ENCODE assay signal across 28 mouse cellular contexts in genomic region chr16:88572904-88573404, GRCm38 (mm10). TPM values are rescaled to one million over a fixed set of nuclear protein-coding genes. Genes with fewer than 3 reads are reported as not detected.
DNase-seq lines count a peak whose midpoint lies in the region; ATAC-seq and TF ChIP-seq lines count a peak whose summit lies in the region.
"Had no signal": no experiment of that assay in that cellular context is flagged by ENCODE, and none has a peak within 500 bp of the region (broad histone marks: within the 10 kb centered on the region; RNA-seq: fewer than 3 reads in every experiment).

No protein-coding gene starts in this region.

- H3K27ac ChIP-seq in kidney, adult 2 months (ENCODE audit: insufficient read depth, low read depth, low read length): no peak overlapping the region; the same call in 1 of the 2 replicates
- peak overlapping the region; percentile 37; the same call in 1 of the 2 replicates for H3K27ac ChIP-seq in kidney, embryonic 14.5 days (ENCODE audit: low read depth, low read length)
- H3K27ac ChIP-seq in kidney, postnatal 0 days: peak overlapping the region; percentile 11; the same call in 1 of the 2 replicates
- H3K27ac ChIP-seq: embryonic facial prominence, embryonic 12.5 days; forebrain, embryonic 12.5 days; forebrain, embryonic 15.5 days; heart, embryonic 13.5 days; hindbrain, embryonic 15.5 days had no signal

- POLR2A ChIA-PET in Patski (lab: Charles Lee): no interaction called here

- no peaks in the 10 kb centered on the region for H3K9me3 ChIP-seq in kidney, embryonic 14.5 days (ENCODE audit: control insufficient read depth, low read length)
- no peaks in the 10 kb centered on the region for H3K9me3 ChIP-seq in kidney, postnatal 0 days (replicated peaks; ENCODE audit: low read length)
- H3K9me3 ChIP-seq: embryonic facial prominence, embryonic 12.5 days; forebrain, embryonic 12.5 days; forebrain, embryonic 15.5 days; heart, embryonic 13.5 days; hindbrain, embryonic 15.5 days had no signal

- peak; percentile 49 for DNase-seq in kidney, adult 2 months
- no peak for DNase-seq in kidney, postnatal 10 days
- DNase-seq in Patski (ENCODE audit: low read depth, low spot score): peak; percentile 49
- peak; percentile 60 for DNase-seq in kidney, postnatal 0 days (ENCODE audit: low spot score)
- no peak for DNase-seq in layer of hippocampus, adult 11-12 months (ENCODE audit: low spot score)
- DNase-seq: adrenal gland, postnatal 10 days; adrenal gland, postnatal 36 days; cerebellum, adult 18-20 months; cerebellum, adult 9-10 months; cerebellum, postnatal 14 days; gastrocnemius, postnatal 25 days; heart, adult 18-20 months; heart, postnatal 14 days; heart, postnatal 4 days had no signal

- WGBS in kidney, adult 2 months: 42% methylated on average over 5 of the region's 5 CpGs
- WGBS in kidney, embryonic 14.5 days: 54% methylated on average over 5 of the region's 5 CpGs
- 34% methylated on average over 5 of the region's 5 CpGs for WGBS in kidney, postnatal 0 days

- no peak overlapping the region for H3K9ac ChIP-seq in kidney, embryonic 14.5 days (ENCODE audit: low read depth, low read length)
- no peak overlapping the region for H3K9ac ChIP-seq in kidney, postnatal 0 days (ENCODE audit: low read depth, low read length)
- H3K9ac ChIP-seq: embryonic facial prominence, embryonic 12.5 days; forebrain, embryonic 12.5 days; forebrain, embryonic 15.5 days; heart, embryonic 13.5 days; hindbrain, embryonic 15.5 days had no signal

- CTCF ChIA-PET in Patski (lab: Charles Lee): interaction anchor here (0.9 to 2.2 kb wide), 5 partner anchors 9 to 198 kb away, joined by 3 to 5 read pairs (median 3); no protein-coding TSS in a partner anchor

- no peak overlapping the region for H3K4me3 ChIP-seq in kidney, adult 2 months (ENCODE audit: insufficient read depth, low read depth, low read length)
- no peak overlapping the region for H3K4me3 ChIP-seq in kidney, embryonic 14.5 days (ENCODE audit: low read length)
- no peak overlapping the region for H3K4me3 ChIP-seq in kidney, postnatal 0 days (replicated peaks; ENCODE audit: low read depth, low read length)
- H3K4me3 ChIP-seq: embryonic facial prominence, embryonic 12.5 days; erythroblast, embryonic 14.5 days; forebrain, embryonic 12.5 days; forebrain, embryonic 15.5 days; heart, embryonic 13.5 days; hindbrain, embryonic 15.5 days had no signal

- in situ Hi-C loops in Patski (cut with MboI; ENCODE audit: low pct_unique_long_range_greater_than_20kb): no loop called here

- H3K4me2 ChIP-seq in kidney, embryonic 14.5 days (replicated peaks; ENCODE audit: low read depth, low read length): no peak overlapping the region
- H3K4me2 ChIP-seq in kidney, postnatal 0 days (ENCODE audit: low read length): no peak overlapping the region
- H3K4me2 ChIP-seq: embryonic facial prominence, embryonic 12.5 days; forebrain, embryonic 12.5 days; forebrain, embryonic 15.5 days; heart, embryonic 13.5 days; hindbrain, embryonic 15.5 days had no signal

- no peaks in the 10 kb centered on the region for H3K36me3 ChIP-seq in kidney, adult 2 months (ENCODE audit: control insufficient read depth, insufficient read depth, low read length)
- no peaks in the 10 kb centered on the region for H3K36me3 ChIP-seq in kidney, embryonic 14.5 days (ENCODE audit: control insufficient read depth, insufficient read depth, low read length)
- H3K36me3 ChIP-seq in kidney, postnatal 0 days (ENCODE audit: insufficient read depth, low read length): no peaks in the 10 kb centered on the region
- H3K36me3 ChIP-seq: embryonic facial prominence, embryonic 12.5 days; forebrain, embryonic 12.5 days; forebrain, embryonic 15.5 days; heart, embryonic 13.5 days; hindbrain, embryonic 15.5 days had no signal

- H3K27me3 ChIP-seq in kidney, adult 2 months (replicated peaks; ENCODE audit: control insufficient read depth, insufficient read depth, low read length): no peaks in the 10 kb centered on the region
- no peaks in the 10 kb centered on the region for H3K27me3 ChIP-seq in Patski
- H3K27me3 ChIP-seq in kidney, embryonic 14.5 days (ENCODE audit: control insufficient read depth, insufficient read depth, low read length): no peaks in the 10 kb centered on the region
- no peaks in the 10 kb centered on the region for H3K27me3 ChIP-seq in kidney, postnatal 0 days (ENCODE audit: insufficient read depth, low read length)
- H3K27me3 ChIP-seq: embryonic facial prominence, embryonic 12.5 days; forebrain, embryonic 12.5 days; forebrain, embryonic 15.5 days; heart, embryonic 13.5 days; hindbrain, embryonic 15.5 days had no signal

- TF ChIP-seq POLR2A in kidney, adult 2 months (IDR thresholded peaks at IDR 0.05; ENCODE audit: low read depth, low read length): no peak

- no peak for TF ChIP-seq CTCF in kidney, adult 2 months (conservative IDR thresholded peaks at IDR 0.05; ENCODE audit: insufficient read depth, insufficient read length, low read depth, low read length)
- TF ChIP-seq CTCF in Patski (IDR thresholded peaks at IDR 0.05): no peak
- no peak for TF ChIP-seq CTCF in kidney, postnatal 0 days (IDR thresholded peaks at IDR 0.05; ENCODE audit: low read depth)

- peak; percentile 92 for ATAC-seq in Patski
- peak; percentile 60; the same call in 1 of the 2 replicates for ATAC-seq in kidney, embryonic 14.5 days (ENCODE audit: low FRiP score, low TSS enrichment)
- peak; percentile 76 for ATAC-seq in kidney, postnatal 0 days (replicated peaks; ENCODE audit: low FRiP score, low read depth)
- ATAC-seq in megakaryocyte progenitor cell, adult 5-6 weeks (replicated peaks; ENCODE audit: poor library complexity): no peak
- ATAC-seq: forebrain, embryonic 15.5 days had no signal

- H3K4me1 ChIP-seq in kidney, adult 2 months (ENCODE audit: control insufficient read depth, insufficient read depth, low read length): peaks cover 7% of the 10 kb centered on the region; the same call in 1 of the 2 replicates
- H3K4me1 ChIP-seq in kidney, embryonic 14.5 days (ENCODE audit: control insufficient read depth, insufficient read depth, low read length): no peaks in the 10 kb centered on the region
- H3K4me1 ChIP-seq in kidney, postnatal 0 days (replicated peaks; ENCODE audit: insufficient read depth, low read length): 0 out of 2 replicates have a peak, but pooled peaks cover 4% of the 10 kb centered on the region
- H3K4me1 ChIP-seq: embryonic facial prominence, embryonic 12.5 days; forebrain, embryonic 12.5 days; forebrain, embryonic 15.5 days; heart, embryonic 13.5 days; hindbrain, embryonic 15.5 days had no signal

RNA-seq across cellular contexts. Expression of gene Cldn8, which starts 10.0 kb away (rescaled TPM):
- 46.8 and 49.4 TPM in 2 replicates for polyA plus RNA-seq in kidney, adult 2 months (2012; rRNA removed)
- 0.08 TPM for polyA plus RNA-seq in Patski (2021)
- 85.1 and 98.7 TPM in 2 replicates for polyA plus RNA-seq in kidney, embryonic 14.5 days (2014; fragmentation: Nextera tagmentation; extraction: Ambion mirVana)
- 210 and 219 TPM in 2 replicates for polyA plus RNA-seq in kidney, postnatal 0 days (2015; fragmentation: Nextera tagmentation; extraction: Ambion mirVana)
- total RNA-seq in megakaryocyte progenitor cell, adult 5-6 weeks (2015): not detected in 2 replicates
- not detected in 2 replicates for total RNA-seq in megakaryocyte progenitor cell, adult 5-6 weeks (2017)
- total RNA-seq: adrenal gland, adult 18-20 months; adrenal gland, postnatal 10 days; adrenal gland, postnatal 36 days; gastrocnemius, adult 8-10 months; gastrocnemius, postnatal 25 days; heart, adult 18-20 months; heart, postnatal 14 days; heart, postnatal 4 days had no signal
- polyA plus RNA-seq: erythroblast, embryonic 14.5 days; forebrain, embryonic 15.5 days; hindbrain, embryonic 15.5 days had no signal

RNA-seq across cellular contexts. Expression of gene Krtap24-1, which starts 39.1 kb away (rescaled TPM):
- not detected in 2 replicates for polyA plus RNA-seq in kidney, adult 2 months (2012; rRNA removed)
- not detected for polyA plus RNA-seq in Patski (2021)
- not detected in 2 replicates for polyA plus RNA-seq in kidney, embryonic 14.5 days (2014; fragmentation: Nextera tagmentation; extraction: Ambion mirVana)
- not detected in 2 replicates for polyA plus RNA-seq in kidney, postnatal 0 days (2015; fragmentation: Nextera tagmentation; extraction: Ambion mirVana)
- not detected in 2 replicates for total RNA-seq in megakaryocyte progenitor cell, adult 5-6 weeks (2015)
- total RNA-seq in megakaryocyte progenitor cell, adult 5-6 weeks (2017): not detected in 2 replicates
- total RNA-seq: adrenal gland, adult 18-20 months; adrenal gland, postnatal 10 days; adrenal gland, postnatal 36 days; ES-E14; gastrocnemius, adult 8-10 months; gastrocnemius, postnatal 25 days; heart, adult 18-20 months; heart, postnatal 14 days; heart, postnatal 4 days had no signal
- polyA plus RNA-seq: embryonic facial prominence, embryonic 12.5 days; erythroblast, embryonic 14.5 days; forebrain, embryonic 12.5 days; forebrain, embryonic 15.5 days; gonadal fat pad, adult 2 months; heart, embryonic 13.5 days; heart, embryonic 16.5 days; hindbrain, embryonic 11.5 days; hindbrain, embryonic 15.5 days had no signal

RNA-seq across cellular contexts. Expression of gene 2310079G19Rik, which starts 54.5 kb away (rescaled TPM):
- not detected in 2 replicates for polyA plus RNA-seq in kidney, adult 2 months (2012; rRNA removed)
- polyA plus RNA-seq in Patski (2021): not detected
- polyA plus RNA-seq in kidney, embryonic 14.5 days (2014; fragmentation: Nextera tagmentation; extraction: Ambion mirVana): not detected in 2 replicates
- polyA plus RNA-seq in kidney, postnatal 0 days (2015; fragmentation: Nextera tagmentation; extraction: Ambion mirVana): not detected in 2 replicates
- total RNA-seq in megakaryocyte progenitor cell, adult 5-6 weeks (2015): not detected in 2 replicates
- total RNA-seq in megakaryocyte progenitor cell, adult 5-6 weeks (2017): not detected in 2 replicates
- total RNA-seq: adrenal gland, adult 18-20 months; adrenal gland, postnatal 10 days; adrenal gland, postnatal 36 days; ES-E14; gastrocnemius, postnatal 25 days; heart, adult 18-20 months; heart, postnatal 14 days; heart, postnatal 4 days had no signal
- polyA plus RNA-seq: embryonic facial prominence, embryonic 12.5 days; erythroblast, embryonic 14.5 days; forebrain, embryonic 12.5 days; forebrain, embryonic 15.5 days; gonadal fat pad, adult 2 months; heart, embryonic 13.5 days; heart, embryonic 16.5 days; hindbrain, embryonic 11.5 days; hindbrain, embryonic 15.5 days had no signal

Comparison
In these comparisons a context has a peak if more than half of its experiments do, and no peak if none do; other contexts are left out.
1. DNase-seq: peak in kidney, adult 2 months (single experiment), Patski (single experiment) and kidney, postnatal 0 days (single experiment); none in kidney, postnatal 10 days (single experiment) and layer of hippocampus, adult 11-12 months (single experiment).
2. RNA of gene Cldn8, which starts 10.0 kb away (polyA plus RNA-seq): 210 to 219 TPM in kidney, postnatal 0 days, 85.1 to 98.7 TPM in kidney, embryonic 14.5 days and 46.8 to 49.4 TPM in kidney, adult 2 months; 0.08 TPM in Patski (single experiment); every median in the first group is over 10 times any median in the second.